Mouse (Mus musculus): ENCODE measurements around the gene Pzp. TPM values are rescaled to one million over a fixed set of nuclear protein-coding genes. Genes with fewer than 3 reads are reported as not detected.

Gene Pzp
- polyA plus RNA-seq (2015; fragmentation: Nextera tagmentation; extraction: Ambion mirVana): not detected in 2 replicates

- Histone ChIP-seq H3K9me3 (ENCODE audit: control insufficient read depth, low read length) (no peaks in the 10 kb centered on the region), H3K9ac (replicated peaks; ENCODE audit: low read depth, low read length) (no peak within 1 kb of the TSS), H3K4me3 (replicated peaks; ENCODE audit: low read length) (no peak within 1 kb of the TSS), H3K36me3 (ENCODE audit: control insufficient read depth, insufficient read depth) (no peaks in the 10 kb centered on the region), H3K4me1 (replicated peaks; ENCODE audit: control insufficient read depth, insufficient read depth, low read length) (no peaks in the 10 kb centered on the region), H3K4me2 (ENCODE audit: low read length) (no peak within 1 kb of the TSS), H3K27ac (ENCODE audit: low read length) (no peak within 1 kb of the TSS), H3K27me3 (replicated peaks; ENCODE audit: control insufficient read depth, insufficient read depth, low read length) (no peaks in the 10 kb centered on the region)
- WGBS: 86% methylated on average over 4 of the region's 4 CpGs
- ATAC-seq: no peak
Observed at GRCm38 (mm10) chr6:128526601-128527000, at the start of gene Pzp. TSS of gene Pzp (minus strand) at chr6:128526720.

GRCm38 (mm10) chr6:128566589-128566988 is 40.1 kb upstream of the Pzp start:
- 93% methylated on average over 11 of the region's 11 CpGs for WGBS
- ATAC-seq: no peak
- H3K4me2 ChIP-seq (ENCODE audit: low read length): no peak overlapping the region

DNA sequence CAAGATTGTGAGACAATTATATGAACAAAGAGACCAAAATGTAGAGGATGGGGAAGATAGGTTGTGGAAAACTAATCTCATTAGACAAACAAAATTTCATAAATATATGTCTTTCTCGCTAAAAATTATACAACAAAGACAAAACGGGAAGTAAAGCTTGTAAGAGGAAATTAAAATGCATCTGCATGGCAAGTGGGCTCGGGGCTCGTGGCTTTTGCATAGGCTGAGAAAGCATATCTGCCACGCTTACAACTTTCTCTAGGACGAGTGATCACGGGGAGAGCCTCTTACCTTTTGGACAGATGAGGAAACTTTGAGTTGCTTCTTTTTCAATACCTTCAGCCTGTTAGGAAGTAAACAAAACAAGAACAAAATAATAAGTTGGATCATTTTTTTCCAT is 27.5 kb upstream of the Pzp start:
- Histone ChIP-seq H3K36me3 (ENCODE audit: control insufficient read depth, insufficient read depth) (no peaks in the 10 kb centered on the region), H3K4me2 (ENCODE audit: low read length) (no peak overlapping the region), H3K27ac (ENCODE audit: low read length) (no peak overlapping the region), H3K27me3 (replicated peaks; ENCODE audit: control insufficient read depth, insufficient read depth, low read length) (no peaks in the 10 kb centered on the region), H3K9ac (replicated peaks; ENCODE audit: low read depth, low read length) (no peak overlapping the region), H3K4me3 (replicated peaks; ENCODE audit: low read length) (no peak overlapping the region), H3K4me1 (replicated peaks; ENCODE audit: control insufficient read depth, insufficient read depth, low read length) (no peaks in the 10 kb centered on the region), H3K9me3 (ENCODE audit: control insufficient read depth, low read length) (no peaks in the 10 kb centered on the region)
- whole genome bisulfite sequencing: 90% methylated on average over 7 of the region's 7 CpGs
- ATAC-seq: no peak

More at GRCm38 (mm10) chr6:128566589-128566988, 40.1 kb upstream of the Pzp start:
- Histone ChIP-seq H3K9me3 (ENCODE audit: control insufficient read depth, low read length) (no peaks in the 10 kb centered on the region), H3K4me3 (replicated peaks; ENCODE audit: low read length) (no peak overlapping the region), H3K27ac (ENCODE audit: low read length) (no peak overlapping the region), H3K27me3 (replicated peaks; ENCODE audit: control insufficient read depth, insufficient read depth, low read length) (no peaks in the 10 kb centered on the region), H3K9ac (replicated peaks; ENCODE audit: low read depth, low read length) (no peak overlapping the region), H3K4me1 (replicated peaks; ENCODE audit: control insufficient read depth, insufficient read depth, low read length) (no peaks in the 10 kb centered on the region), H3K36me3 (ENCODE audit: control insufficient read depth, insufficient read depth) (no peaks in the 10 kb centered on the region)

- H3K27ac ChIP-seq (ENCODE audit: low read length): no peak overlapping the region
- 82% methylated on average over 15 of the region's 15 CpGs for WGBS
- no peak overlapping the region for H3K9ac ChIP-seq (replicated peaks; ENCODE audit: low read depth, low read length)
- H3K4me2 ChIP-seq (ENCODE audit: low read length): no peak overlapping the region
- no peaks in the 10 kb centered on the region for H3K36me3 ChIP-seq (ENCODE audit: control insufficient read depth, insufficient read depth)
- no peak overlapping the region for H3K4me3 ChIP-seq (replicated peaks; ENCODE audit: low read length)
- H3K9me3 ChIP-seq (ENCODE audit: control insufficient read depth, low read length): no peaks in the 10 kb centered on the region
- no peaks in the 10 kb centered on the region for H3K4me1 ChIP-seq (replicated peaks; ENCODE audit: control insufficient read depth, insufficient read depth, low read length)
- ATAC-seq: no peak
- H3K27me3 ChIP-seq (replicated peaks; ENCODE audit: control insufficient read depth, insufficient read depth, low read length): no peaks in the 10 kb centered on the region
Observed at GRCm38 (mm10) chr6:128549463-128550452, 23.2 kb upstream of the Pzp start.

DNA sequence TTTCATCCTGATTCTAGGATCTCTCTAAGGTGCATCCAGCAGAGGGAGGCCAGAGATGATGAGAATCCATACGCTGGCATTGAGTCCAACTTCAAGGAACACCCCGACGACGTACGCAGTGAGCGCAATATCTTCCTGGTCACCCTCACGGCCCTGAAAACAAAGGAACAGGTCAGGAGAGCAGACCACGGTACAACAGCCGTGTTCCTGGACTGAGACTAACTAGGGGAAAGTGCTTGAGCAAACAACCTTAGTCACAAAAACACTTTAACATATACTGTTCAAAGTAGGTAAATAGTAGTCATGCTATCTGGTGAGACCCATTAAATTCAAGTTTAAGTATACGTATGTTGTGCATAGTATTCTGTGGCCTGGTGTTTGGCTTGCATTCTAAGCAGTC is 22.0 kb upstream of the Pzp start:
- no peak for ATAC-seq
- Histone ChIP-seq H3K27me3 (replicated peaks; ENCODE audit: control insufficient read depth, insufficient read depth, low read length) (no peaks in the 10 kb centered on the region), H3K4me2 (ENCODE audit: low read length) (no peak overlapping the region), H3K27ac (ENCODE audit: low read length) (no peak overlapping the region), H3K4me3 (replicated peaks; ENCODE audit: low read length) (no peak overlapping the region), H3K4me1 (replicated peaks; ENCODE audit: control insufficient read depth, insufficient read depth, low read length) (no peaks in the 10 kb centered on the region), H3K36me3 (ENCODE audit: control insufficient read depth, insufficient read depth) (no peaks in the 10 kb centered on the region), H3K9ac (replicated peaks; ENCODE audit: low read depth, low read length) (no peak overlapping the region), H3K9me3 (ENCODE audit: control insufficient read depth, low read length) (no peaks in the 10 kb centered on the region)
- 92% methylated on average over 10 of the region's 10 CpGs for WGBS

DNA sequence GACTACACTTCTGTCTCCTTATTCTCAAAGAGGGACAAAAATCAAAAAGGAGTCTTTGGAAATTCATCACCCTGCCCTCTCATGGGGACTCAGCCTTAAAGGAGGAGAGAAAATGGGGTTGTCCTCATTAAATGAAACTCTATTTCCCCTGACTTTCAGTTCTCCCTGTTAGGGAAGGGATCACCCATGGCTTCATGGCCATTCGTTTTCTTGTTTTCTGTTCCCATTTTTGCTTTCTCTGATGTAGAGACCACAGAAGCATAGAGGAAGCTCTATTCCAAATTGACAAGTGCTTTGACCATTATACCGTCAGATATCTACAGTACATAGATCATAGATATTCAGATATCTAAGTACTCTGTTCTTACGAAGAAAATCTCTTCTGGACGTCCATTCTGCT is 18.9 kb upstream of the Pzp start:
- ATAC-seq: no peak
- WGBS: 88% methylated on average over 4 of the region's 4 CpGs

DNA sequence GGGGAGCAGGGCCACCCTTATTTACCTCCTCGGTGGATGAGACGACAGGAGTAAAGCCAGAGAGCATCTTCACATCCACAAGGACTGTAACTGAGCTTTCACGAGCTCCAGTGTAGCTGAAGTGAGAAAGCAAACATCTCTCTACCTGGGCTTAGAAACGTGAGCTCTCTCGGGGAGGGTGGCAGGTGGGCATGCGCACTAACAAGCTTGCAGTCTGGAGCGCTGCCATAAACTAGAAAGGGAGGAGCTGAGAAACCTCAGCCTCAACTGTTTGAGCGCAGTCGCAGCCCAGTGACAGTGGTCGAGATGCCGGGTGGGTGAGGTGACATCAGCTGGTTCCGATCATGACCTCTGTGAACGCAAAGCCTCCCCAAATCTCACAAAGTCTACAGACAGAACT is 16.7 kb upstream of the Pzp start:
- ATAC-seq: no peak
- Histone ChIP-seq H3K4me3 (replicated peaks; ENCODE audit: low read length) (no peak overlapping the region), H3K4me1 (replicated peaks; ENCODE audit: control insufficient read depth, insufficient read depth, low read length) (no peaks in the 10 kb centered on the region), H3K36me3 (ENCODE audit: control insufficient read depth, insufficient read depth) (no peaks in the 10 kb centered on the region), H3K9ac (replicated peaks; ENCODE audit: low read depth, low read length) (no peak overlapping the region), H3K4me2 (ENCODE audit: low read length) (no peak overlapping the region), H3K9me3 (ENCODE audit: control insufficient read depth, low read length) (no peaks in the 10 kb centered on the region), H3K27ac (ENCODE audit: low read length) (no peak overlapping the region), H3K27me3 (replicated peaks; ENCODE audit: control insufficient read depth, insufficient read depth, low read length) (no peaks in the 10 kb centered on the region)
- WGBS: 81% methylated on average over 13 of the region's 13 CpGs

More for the DNA sequence above, 18.9 kb upstream of the Pzp start:
- no peak overlapping the region for H3K9ac ChIP-seq (replicated peaks; ENCODE audit: low read depth, low read length)
- no peaks in the 10 kb centered on the region for H3K4me1 ChIP-seq (replicated peaks; ENCODE audit: control insufficient read depth, insufficient read depth, low read length)
- no peak overlapping the region for H3K27ac ChIP-seq (ENCODE audit: low read length)
- H3K36me3 ChIP-seq (ENCODE audit: control insufficient read depth, insufficient read depth): no peaks in the 10 kb centered on the region
- H3K27me3 ChIP-seq (replicated peaks; ENCODE audit: control insufficient read depth, insufficient read depth, low read length): no peaks in the 10 kb centered on the region
- no peak overlapping the region for H3K4me3 ChIP-seq (replicated peaks; ENCODE audit: low read length)
- no peak overlapping the region for H3K4me2 ChIP-seq (ENCODE audit: low read length)
- H3K9me3 ChIP-seq (ENCODE audit: control insufficient read depth, low read length): no peaks in the 10 kb centered on the region

DNA sequence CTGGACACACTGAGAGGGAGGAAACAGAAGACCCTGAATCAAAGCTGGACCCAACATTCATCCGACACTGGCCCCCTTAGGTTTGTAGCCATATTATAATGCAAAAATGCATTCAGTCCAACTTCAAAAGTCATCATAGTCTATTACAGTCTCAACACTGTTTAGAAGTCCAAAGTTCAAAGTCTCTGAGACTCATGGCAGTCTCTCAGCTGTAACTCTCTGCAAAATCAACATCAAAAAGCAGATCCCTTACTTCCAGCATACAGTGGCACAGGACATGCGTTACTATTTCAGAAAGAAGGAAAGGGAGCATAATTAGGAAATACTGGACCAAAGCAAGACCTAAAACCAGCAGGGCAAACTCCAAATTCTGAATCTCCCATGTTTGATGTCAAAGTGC is 8.7 kb upstream of the Pzp start:
- H3K9me3 ChIP-seq (ENCODE audit: control insufficient read depth, low read length): no peaks in the 10 kb centered on the region
- no peaks in the 10 kb centered on the region for H3K4me1 ChIP-seq (replicated peaks; ENCODE audit: control insufficient read depth, insufficient read depth, low read length)
- no peak overlapping the region for H3K4me2 ChIP-seq (ENCODE audit: low read length)
- H3K27ac ChIP-seq (ENCODE audit: low read length): no peak overlapping the region
- 82% methylated on average over 2 of the region's 2 CpGs for WGBS
- H3K36me3 ChIP-seq (ENCODE audit: control insufficient read depth, insufficient read depth): no peaks in the 10 kb centered on the region
- H3K9ac ChIP-seq (replicated peaks; ENCODE audit: low read depth, low read length): no peak overlapping the region
- H3K4me3 ChIP-seq (replicated peaks; ENCODE audit: low read length): no peak overlapping the region
- no peaks in the 10 kb centered on the region for H3K27me3 ChIP-seq (replicated peaks; ENCODE audit: control insufficient read depth, insufficient read depth, low read length)
- ATAC-seq: no peak

GRCm38 (mm10) chr6:128533296-128533695 is 6.8 kb upstream of the Pzp start:
- WGBS: 89% methylated on average over 6 of the region's 6 CpGs
- no peak overlapping the region for H3K9ac ChIP-seq (replicated peaks; ENCODE audit: low read depth, low read length)
- no peak for ATAC-seq

More at GRCm38 (mm10) chr6:128533296-128533695, 6.8 kb upstream of the Pzp start:
- no peak overlapping the region for H3K4me2 ChIP-seq (ENCODE audit: low read length)
- H3K27me3 ChIP-seq (replicated peaks; ENCODE audit: control insufficient read depth, insufficient read depth, low read length): no peaks in the 10 kb centered on the region
- H3K4me3 ChIP-seq (replicated peaks; ENCODE audit: low read length): no peak overlapping the region
- no peak overlapping the region for H3K27ac ChIP-seq (ENCODE audit: low read length)
- H3K4me1 ChIP-seq (replicated peaks; ENCODE audit: control insufficient read depth, insufficient read depth, low read length): no peaks in the 10 kb centered on the region
- H3K36me3 ChIP-seq (ENCODE audit: control insufficient read depth, insufficient read depth): no peaks in the 10 kb centered on the region
- H3K9me3 ChIP-seq (ENCODE audit: control insufficient read depth, low read length): no peaks in the 10 kb centered on the region
